Mouse (Mus musculus) MEL (cell line): ENCODE results near the gene Sec16a. TPM values are rescaled to one million over a fixed set of nuclear protein-coding genes. Genes with fewer than 3 reads are reported as not detected.

Experiments used
- DNase-seq: peaks from one replicate; pipeline ENCODE4 v3.0.0; 2011; ENCODE audit warnings: low read depth, low spot score
- H3K27ac ChIP-seq: 2 replicates; pipeline ENCODE4 v1.5.1; 2012; ENCODE audit warnings: low read depth, mild to moderate bottlenecking, control low read depth, low read length, moderate library complexity; ENCODE audit not compliant: control insufficient read depth
- H3K27me3 ChIP-seq, 2 experiments: fragments of 150-350 bp in 1 of 2; sonication (generic) in 1 of 2; 2 replicates each; pipeline ENCODE4 v1.6.1; 2012; ENCODE audit warnings: low read length in 2 of 2, mild to moderate bottlenecking in 2 of 2, improper control_type of control experiment in 1 of 2, moderate library complexity in 1 of 2; ENCODE audit not compliant: insufficient read depth in 2 of 2, control insufficient read depth in 1 of 2
- H3K36me3 ChIP-seq, 2 experiments: 2 replicates each; pipeline ENCODE4 v1.6.1; 2012 to 2014; ENCODE audit warnings: low read length in 2 of 2, improper control_type of control experiment in 1 of 2, inconsistent platforms in 1 of 2, mild to moderate bottlenecking in 1 of 2; ENCODE audit not compliant: insufficient read depth in 2 of 2, control insufficient read depth in 1 of 2
- H3K4me1 ChIP-seq, 2 experiments: fragments of 150-350 bp in 1 of 2; sonication (generic) in 1 of 2; 2 replicates each; pipeline ENCODE4 v1.6.1; 2012; ENCODE audit warnings: low read length in 2 of 2, improper control_type of control experiment in 1 of 2, mild to moderate bottlenecking in 1 of 2; ENCODE audit not compliant: insufficient read depth in 2 of 2, control insufficient read depth in 1 of 2
- H3K4me3 ChIP-seq, 2 experiments: fragments of 150-350 bp in 1 of 2; sonication (generic) in 1 of 2; 2 replicates each; pipeline ENCODE4 v1.5.1; 2012; ENCODE audit warnings: low read depth in 2 of 2, low read length in 2 of 2, mild to moderate bottlenecking in 2 of 2, moderate library complexity in 2 of 2, control low read depth in 1 of 2, improper control_type of control experiment in 1 of 2; ENCODE audit not compliant: control insufficient read depth in 1 of 2, insufficient read depth in 1 of 2
- H3K79me2 ChIP-seq: 2 replicates; pipeline ENCODE4 v1.6.1; 2012; ENCODE audit warnings: mild to moderate bottlenecking, low read length, moderate library complexity; ENCODE audit not compliant: control insufficient read depth, poor library complexity, insufficient read depth
- H3K9ac ChIP-seq: 2 replicates; pipeline ENCODE4 v1.6.1; 2012; ENCODE audit warnings: low read depth, mild to moderate bottlenecking, control low read depth, low read length, moderate library complexity; ENCODE audit not compliant: control insufficient read depth, poor library complexity, severe bottlenecking
- H3K9me3 ChIP-seq: fragments of 150-350 bp; sonication (generic); replicated peaks from 2 replicates; pipeline ENCODE4 v1.6.1; 2012; ENCODE audit warnings: mild to moderate bottlenecking, low read length, improper control_type of control experiment, moderate library complexity; ENCODE audit not compliant: insufficient read depth
- CHD1 ChIP-seq: IDR thresholded peaks from 2 replicates; pipeline ENCODE4 v1.6.1; 2012; ENCODE audit warnings: low read depth, mild to moderate bottlenecking, inconsistent platforms, low read length, improper control_type of control experiment
- CTCF ChIP-seq, 3 experiments: IDR thresholded peaks in 2 of 3; conservative IDR thresholded peaks in 1 of 3; 2 replicates each; pipeline ENCODE4 v1.5.1; 2011 to 2012; ENCODE audit warnings: low read length in 3 of 3, low read depth in 2 of 3, mild to moderate bottlenecking in 2 of 3, improper control_type of control experiment in 1 of 3, inconsistent platforms in 1 of 3, mixed read lengths in 1 of 3, moderate library complexity in 1 of 3; ENCODE audit not compliant: control insufficient read depth in 1 of 3, insufficient read depth in 1 of 3, poor library complexity in 1 of 3, severe bottlenecking in 1 of 3
- E2F4 ChIP-seq: IDR thresholded peaks from 2 replicates; pipeline ENCODE4 v1.6.1; 2011; ENCODE audit warnings: low read depth, low read length, improper control_type of control experiment, borderline replicate concordance
- JUND ChIP-seq: IDR thresholded peaks from 2 replicates; pipeline ENCODE4 v1.6.1; 2011; ENCODE audit warnings: low read depth, mild to moderate bottlenecking, improper control_type of control experiment, low read length
- MAX ChIP-seq: IDR thresholded peaks from 2 replicates; pipeline ENCODE4 v1.6.1; 2011; ENCODE audit warnings: low read length, improper control_type of control experiment
- MEF2A ChIP-seq: IDR thresholded peaks from 2 replicates; pipeline ENCODE4 v1.6.1; 2014; ENCODE audit warnings: low read depth, mild to moderate bottlenecking, inconsistent platforms, low read length, improper control_type of control experiment; ENCODE audit not compliant: poor library complexity, insufficient replicate concordance, severe bottlenecking; ENCODE audit errors: extremely low read depth
- MYC ChIP-seq: IDR thresholded peaks from 2 replicates; pipeline ENCODE4 v1.6.1; 2011; ENCODE audit warnings: low read depth, mild to moderate bottlenecking, low read length, improper control_type of control experiment, moderate library complexity
- POLR2A ChIP-seq, 2 experiments: IDR thresholded peaks; 2 replicates each; pipeline ENCODE4 v1.6.1; 2011 to 2012; ENCODE audit warnings: low read length in 2 of 2, mild to moderate bottlenecking in 2 of 2, control low read depth in 1 of 2, improper control_type of control experiment in 1 of 2, low read depth in 1 of 2, moderate library complexity in 1 of 2; ENCODE audit not compliant: control insufficient read depth in 1 of 2, insufficient read depth in 1 of 2, poor library complexity in 1 of 2
- POLR2AphosphoS5 ChIP-seq: IDR thresholded peaks from 2 replicates; pipeline ENCODE4 v1.6.1; 2012; ENCODE audit warnings: low read depth, borderline replicate concordance, mild to moderate bottlenecking, inconsistent platforms, low read length, moderate library complexity, mixed read lengths
- RAD21 ChIP-seq: IDR thresholded peaks from 2 replicates; pipeline ENCODE4 v1.6.1; 2011; ENCODE audit warnings: mild to moderate bottlenecking, low read depth, low read length, improper control_type of control experiment
- TAL1 ChIP-seq: IDR thresholded peaks from 2 replicates; pipeline ENCODE4 v1.6.1; 2012; ENCODE audit warnings: mild to moderate bottlenecking, inconsistent platforms, low read length, moderate library complexity, mixed read lengths
- USF2 ChIP-seq, 2 experiments: IDR thresholded peaks; 2 replicates each; pipeline ENCODE4 v1.6.1; 2011 to 2012; ENCODE audit warnings: improper control_type of control experiment in 2 of 2, low read length in 2 of 2, borderline replicate concordance in 1 of 2, inconsistent platforms in 1 of 2, low read depth in 1 of 2, mild to moderate bottlenecking in 1 of 2; ENCODE audit not compliant: insufficient read depth in 1 of 2
- ZC3H11A ChIP-seq: IDR thresholded peaks from 2 replicates; pipeline ENCODE4 v1.6.1; 2012; ENCODE audit warnings: low read depth, mild to moderate bottlenecking, inconsistent platforms, low read length, improper control_type of control experiment
- ZNF384 ChIP-seq: IDR thresholded peaks from 2 replicates; pipeline ENCODE4 v1.6.1; 2012; ENCODE audit warnings: low read depth, mild to moderate bottlenecking, inconsistent platforms, low read length, improper control_type of control experiment
- polyA plus RNA-seq, 2 experiments: library from polyadenylated mRNA; stranded (reverse) in 1 of 2; unstranded in 1 of 2; fragments of >175 nt in 1 of 2; fragments of >200 nt in 1 of 2; gene quantifications; 2 replicates each; pipeline versions ENCODE4 v1.2.1 to v1.2.4; 2012; ENCODE audit warnings: low replicate concordance in 2 of 2, low read depth in 1 of 2; ENCODE audit not compliant: insufficient read length in 2 of 2, insufficient read depth in 1 of 2, missing spikeins in 1 of 2
- total RNA-seq: library from RNA; depleted of rRNA; stranded (reverse); fragments of 300-350 nt; gene quantifications from 2 replicates; pipeline ENCODE4 v1.2.3, GENCODE M21; 2012

Gene Sec16a
- total and polyA plus RNA-seq, 3 experiments, result 20.3 to 38.0 TPM; not detected in 1

- peaks cover 0 to 3% of the 10 kb centered on the region in 2 experiments; a peak in 1 of 4 replicates for H3K27me3 ChIP-seq
- DNase-seq, result no peak
- H3K36me3 ChIP-seq, result no peaks in the 10 kb centered on the region; a peak in 1 of 4 replicates
- no peaks in the 10 kb centered on the region for H3K9me3 ChIP-seq
- no peak overlapping the region for H3K4me3 ChIP-seq
- H3K27ac ChIP-seq, result no peak overlapping the region
- H3K79me2 ChIP-seq, result no peaks in the 10 kb centered on the region
- TF ChIP-seq MYC (no peak), CTCF (IDR thresholded peaks at IDR 0.05 in 2 of 3, conservative IDR thresholded peaks at IDR 0.05 in 1 of 3; ENCODE audit: control insufficient read depth in 1 of 3, insufficient read depth in 1 of 3, low read depth in 2 of 3, low read length in 3 of 3, poor library complexity in 1 of 3, severe bottlenecking in 1 of 3) (no peak), MAX (no peak), ZC3H11A (no peak), RAD21 (no peak), ZNF384 (no peak), JUND (no peak), TAL1 (no peak)
- H3K9ac ChIP-seq, result no peak overlapping the region
- H3K4me1 ChIP-seq, result peaks cover 0 to 3% of the 10 kb centered on the region in 2 experiments; a peak in 2 of 4 replicates
Observed at GRCm38 (mm10) chr2:26485278-26485677, 40.3 kb upstream of the Sec16a start.

GRCm38 (mm10) chr2:26484169-26484568 is 39.2 kb upstream of the Sec16a start:
- Histone ChIP-seq H3K4me1 (peaks cover 0 to 3% of the 10 kb centered on the region in 2 experiments; a peak in 2 of 4 replicates), H3K9me3 (no peaks in the 10 kb centered on the region), H3K27ac (no peak overlapping the region), H3K36me3 (no peaks in the 10 kb centered on the region; a peak in 1 of 4 replicates), H3K79me2 (no peaks in the 10 kb centered on the region)
- TF ChIP-seq MEF2A, result no peak
- TF ChIP-seq E2F4, result no peak
- no peak for TF ChIP-seq POLR2AphosphoS5
- TF ChIP-seq POLR2A (IDR thresholded peaks at IDR 0.05; ENCODE audit: control insufficient read depth in 1 of 2, insufficient read depth in 1 of 2, low read depth in 1 of 2, low read length in 2 of 2, poor library complexity in 1 of 2), result no peak
- no peak for TF ChIP-seq USF2 (IDR thresholded peaks at IDR 0.05; ENCODE audit: borderline replicate concordance in 1 of 2, insufficient read depth in 1 of 2, low read depth in 1 of 2, low read length in 2 of 2)
- no peak for TF ChIP-seq CHD1
- TF ChIP-seq, all 39 proteins: peak for 0
- Histone ChIP-seq H3K4me3 (no peak overlapping the region), H3K27me3 (peaks cover 0 to 3% of the 10 kb centered on the region in 2 experiments; a peak in 3 of 4 replicates), H3K9ac (no peak overlapping the region)
- no peak for DNase-seq
